Mouse (Mus musculus) olfactory bulb, adult 2 months (tissue): ENCODE measurements around the gene Pigu.

Experiments
- CTCF ChIP-seq: fragments of 200-500 bp; IDR thresholded peaks from 2 replicates; pipeline ENCODE4 v1.5.1; 2012; ENCODE audit warnings: low read depth, mild to moderate bottlenecking, low read length, moderate library complexity; ENCODE audit not compliant: insufficient read depth
- POLR2A ChIP-seq: fragments of 200-500 bp; IDR thresholded peaks from 2 replicates; pipeline ENCODE4 v1.6.1; 2012; ENCODE audit warnings: mild to moderate bottlenecking, low read depth, low read length, moderate library complexity; ENCODE audit not compliant: insufficient read depth

DNA sequence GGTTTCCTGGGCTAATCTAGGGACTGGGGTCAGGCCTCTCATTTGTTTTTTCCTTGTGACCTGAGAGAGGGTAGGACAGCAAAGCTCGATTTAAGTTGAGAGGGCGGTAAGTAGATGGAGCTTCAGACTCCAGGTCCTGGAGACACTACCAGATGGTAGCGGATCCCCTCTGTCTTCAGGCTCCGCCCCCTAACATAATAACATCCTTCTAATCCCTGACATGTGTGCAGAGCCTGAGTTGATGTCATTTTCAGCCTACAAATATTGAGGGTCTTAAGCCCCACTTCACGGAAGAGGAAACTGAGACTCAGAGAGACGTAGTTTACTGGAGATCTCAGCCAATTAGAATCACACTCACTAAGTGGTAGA lies 25.1 kb upstream of the Pigu start:
- no peak for TF ChIP-seq CTCF
- TF ChIP-seq POLR2A = no peak
